Mouse (Mus musculus) embryonic facial prominence, embryonic 14.5 days (tissue): Measurements from ENCODE around the gene Hoxd8. TPM values are rescaled to one million over a fixed set of nuclear protein-coding genes. Genes with fewer than 3 reads are reported as not detected.

Experiments used
- ATAC-seq: fragments of 200-750 bp; cut with Nextera tagmentation; 2 replicates; pipeline ENCODE4 v1.8.0; 2017; ENCODE audit warnings: low read depth, moderate number of reproducible peaks, moderate TSS enrichment
- DNase-seq: peaks from one replicate; pipeline ENCODE4 v3.0.0-alpha.2; 2015; ENCODE audit warnings: low spot score
- H3K27ac ChIP-seq: fragments of 300-500 bp; sonication (generic); replicated peaks from 2 replicates; pipeline ENCODE4 v1.5.1; 2014; ENCODE audit warnings: low read depth, mild to moderate bottlenecking, low read length, moderate library complexity
- H3K27me3 ChIP-seq: fragments of 300-500 bp; sonication (generic); replicated peaks from 2 replicates; pipeline ENCODE4 v1.6.1; 2014; ENCODE audit warnings: low read length; ENCODE audit not compliant: control insufficient read depth, insufficient read depth
- H3K36me3 ChIP-seq: fragments of 300-500 bp; sonication (generic); 2 replicates; pipeline ENCODE4 v1.6.1; 2014; ENCODE audit warnings: low read length, mixed read lengths; ENCODE audit not compliant: control insufficient read depth, insufficient read depth
- H3K4me1 ChIP-seq: fragments of 300-500 bp; sonication (generic); 2 replicates; pipeline ENCODE4 v1.6.1; 2014; ENCODE audit warnings: antibody characterized with exemption, low read length; ENCODE audit not compliant: control insufficient read depth, insufficient read depth
- H3K4me2 ChIP-seq: fragments of 300-500 bp; sonication (generic); 2 replicates; pipeline ENCODE4 v1.6.1; 2014; ENCODE audit warnings: low read depth, mild to moderate bottlenecking, low read length, moderate library complexity, mixed read lengths
- H3K4me3 ChIP-seq: fragments of 300-500 bp; sonication (generic); 2 replicates; pipeline ENCODE4 v1.5.1; 2014; ENCODE audit warnings: low read depth, mild to moderate bottlenecking, low read length
- H3K9ac ChIP-seq: fragments of 300-500 bp; sonication (generic); 2 replicates; pipeline ENCODE4 v1.6.1; 2014; ENCODE audit warnings: low read depth, mild to moderate bottlenecking, low read length, moderate library complexity, mixed read lengths
- H3K9me3 ChIP-seq: fragments of 300-500 bp; sonication (generic); 2 replicates; pipeline ENCODE4 v1.6.1; 2016; ENCODE audit warnings: low read length; ENCODE audit not compliant: control insufficient read depth
- WGBS: fragments of 180-500 bp; shearing (Covaris S2); extraction: QIAGEN DNeasy Blood & Tissue Kit; methylation state at CpG from one replicate; pipeline ENCODE4 v1.1.7; 2014; 5-methylcytosine and 5-hydroxymethylcytosine counted together
- polyA plus RNA-seq: library from polyadenylated mRNA; unstranded; fragments of >200 nt; fragmentation: Nextera tagmentation; extraction: Ambion mirVana; gene quantifications from 2 replicates; pipeline ENCODE4 v1.2.1, GENCODE M21; 2014

The Hoxd8 gene
- polyA plus RNA-seq, 1 experiment from 2014 or later = 8.7 TPM

DNA sequence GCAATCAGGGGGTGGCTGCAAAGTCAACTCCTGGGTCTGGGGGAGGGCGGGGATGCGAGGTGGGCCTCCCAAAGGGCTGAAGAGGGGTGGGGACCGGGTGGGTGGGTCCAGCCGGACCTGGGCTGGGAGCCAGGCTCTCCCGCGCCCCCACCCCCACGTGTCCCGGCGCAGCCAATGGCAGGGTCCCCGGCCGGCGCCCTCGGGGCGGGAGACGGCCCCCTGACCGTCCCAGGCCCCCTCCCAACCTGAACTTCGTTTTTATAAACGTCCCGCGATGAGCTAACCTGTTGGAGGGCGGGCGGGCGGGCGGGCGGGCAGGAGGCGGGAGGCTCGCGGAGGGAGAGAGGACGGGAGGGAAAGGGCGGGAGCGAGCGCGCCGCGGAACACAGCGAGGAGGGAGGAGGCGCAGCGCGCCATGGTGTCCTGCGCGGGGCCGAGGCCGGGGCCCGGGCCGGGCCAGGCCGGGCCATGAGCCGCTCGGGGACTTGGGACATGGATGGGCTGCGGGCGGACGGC, 36.5 kb upstream of the Hoxd8 start, which contains the start of gene Hoxd13:
Gene Hoxd13 (plus strand): TSS at position 469 of the 516 bp plus-strand sequence.
- no peaks in the 10 kb centered on the region for H3K9me3 ChIP-seq
- H3K4me3 ChIP-seq = peak within 1 kb of the TSS; percentile 39
- no peaks in the 10 kb centered on the region for H3K36me3 ChIP-seq
- H3K9ac ChIP-seq = peak within 1 kb of the TSS; percentile 19; the same call in 1 of the 2 replicates
- no peak for DNase-seq
- H3K27me3 ChIP-seq = peaks cover 98% of the 10 kb centered on the region
- H3K4me1 ChIP-seq = peaks cover 3% of the 10 kb centered on the region; the same call in 1 of the 2 replicates
- 0 out of 2 replicates have a peak, but pooled peaks have one; percentile 17 for ATAC-seq
- 1% methylated on average over 10 of the region's 51 CpGs for WGBS
- no peak within 1 kb of the TSS for H3K27ac ChIP-seq
- H3K4me2 ChIP-seq = peak within 1 kb of the TSS; percentile 57

DNA sequence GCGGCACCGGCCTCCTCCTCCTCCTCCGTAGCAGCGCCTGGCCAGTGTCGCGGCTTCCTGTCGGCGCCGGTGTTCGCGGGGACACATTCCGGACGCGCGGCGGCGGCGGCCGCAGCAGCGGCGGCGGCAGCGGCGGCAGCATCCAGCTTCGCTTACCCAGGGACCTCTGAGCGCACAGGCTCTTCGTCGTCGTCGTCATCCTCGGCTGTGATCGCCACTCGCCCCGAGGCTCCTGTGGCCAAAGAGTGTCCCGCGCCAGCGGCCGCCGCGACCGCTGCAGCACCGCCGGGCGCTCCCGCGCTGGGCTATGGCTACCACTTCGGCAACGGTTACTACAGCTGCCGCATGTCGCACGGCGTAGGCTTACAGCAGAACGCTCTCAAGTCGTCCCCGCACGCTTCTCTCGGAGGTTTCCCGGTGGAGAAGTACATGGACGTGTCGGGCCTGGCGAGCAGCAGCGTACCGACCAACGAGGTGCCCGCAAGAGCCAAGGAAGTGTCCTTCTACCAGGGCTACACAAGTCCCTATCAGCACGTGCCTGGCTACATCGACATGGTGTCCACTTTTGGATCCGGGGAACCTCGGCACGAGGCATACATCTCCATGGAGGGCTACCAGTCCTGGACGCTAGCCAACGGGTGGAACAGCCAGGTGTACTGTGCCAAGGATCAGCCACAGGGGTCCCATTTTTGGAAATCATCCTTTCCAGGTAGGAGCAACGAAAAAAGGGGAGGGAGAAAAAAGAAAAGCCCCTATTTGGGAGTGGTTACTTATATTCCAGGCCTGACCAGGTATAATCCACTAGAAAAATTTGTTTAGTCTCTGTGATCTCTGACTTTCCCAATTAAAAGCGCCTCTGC, 35.8 kb upstream of the Hoxd8 start:
- Histone ChIP-seq H3K27ac (no peak overlapping the region), H3K27me3 (peaks cover 98% of the 10 kb centered on the region), H3K36me3 (no peaks in the 10 kb centered on the region), H3K4me1 (peaks cover 4% of the 10 kb centered on the region; the same call in 1 of the 2 replicates), H3K9ac (peak overlapping the region; percentile 19; the same call in 1 of the 2 replicates), H3K9me3 (no peaks in the 10 kb centered on the region), H3K4me3 (peak overlapping the region; percentile 39), H3K4me2 (peak overlapping the region; percentile 57)
- 0 out of 2 replicates have a peak, but pooled peaks have one; percentile 32 for ATAC-seq
- WGBS = 0% methylated on average over 34 of the region's 74 CpGs
- DNase-seq = no peak

DNA sequence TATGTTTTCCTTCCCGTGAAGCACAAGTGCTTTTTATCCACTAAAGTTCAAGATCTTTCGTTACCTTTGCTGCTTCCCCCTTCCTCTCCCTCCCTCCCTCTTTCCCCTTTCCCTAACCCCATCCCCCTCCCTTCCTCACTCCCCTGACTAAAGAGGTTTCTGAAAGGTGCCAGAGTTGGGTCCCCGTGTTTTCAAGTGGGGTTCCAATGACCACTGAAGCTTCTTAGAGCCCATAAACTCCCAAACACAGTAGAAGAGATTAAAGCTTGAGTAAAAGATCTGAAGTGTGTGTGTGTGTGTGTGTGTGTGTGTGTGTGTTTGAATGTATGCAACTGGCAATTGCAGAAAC, 35.2 kb upstream of the Hoxd8 start:
- Histone ChIP-seq H3K4me2 (no peak overlapping the region), H3K4me1 (peaks cover 4% of the 10 kb centered on the region; the same call in 1 of the 2 replicates), H3K9ac (no peak overlapping the region), H3K27me3 (peaks cover 98% of the 10 kb centered on the region), H3K27ac (no peak overlapping the region), H3K4me3 (no peak overlapping the region), H3K36me3 (no peaks in the 10 kb centered on the region), H3K9me3 (no peaks in the 10 kb centered on the region)
- DNase-seq (no peak), ATAC-seq (no peak)
- 2% methylated on average over 3 of the region's 3 CpGs for WGBS

DNA sequence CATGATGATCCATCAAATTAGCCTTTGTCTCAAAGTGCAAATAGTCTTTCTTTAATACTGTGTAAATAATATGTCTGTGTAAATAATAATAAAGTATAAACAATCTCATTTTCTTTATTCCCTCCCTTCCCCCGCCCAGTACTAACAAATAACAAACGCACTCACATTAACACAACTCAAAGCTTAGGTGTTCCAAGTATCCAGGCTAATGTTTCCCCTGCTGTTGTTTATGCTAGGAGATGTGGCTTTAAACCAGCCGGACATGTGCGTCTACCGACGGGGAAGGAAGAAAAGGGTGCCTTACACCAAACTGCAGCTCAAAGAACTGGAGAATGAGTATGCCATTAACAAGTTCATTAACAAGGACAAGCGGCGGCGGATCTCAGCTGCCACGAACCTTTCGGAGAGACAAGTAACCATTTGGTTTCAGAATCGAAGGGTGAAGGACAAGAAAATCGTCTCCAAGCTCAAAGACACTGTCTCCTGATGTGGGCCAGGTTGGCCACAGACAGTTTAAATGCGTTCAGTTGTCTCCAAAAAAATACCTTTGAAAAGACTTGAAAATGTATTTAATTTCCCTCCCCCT, 34.7 kb upstream of the Hoxd8 start:
- ATAC-seq (no peak), DNase-seq (no peak)
- Histone ChIP-seq H3K9ac (no peak overlapping the region), H3K4me3 (no peak overlapping the region), H3K27me3 (peaks cover 98% of the 10 kb centered on the region), H3K4me2 (no peak overlapping the region), H3K27ac (no peak overlapping the region), H3K9me3 (no peaks in the 10 kb centered on the region), H3K36me3 (no peaks in the 10 kb centered on the region), H3K4me1 (peaks cover 4% of the 10 kb centered on the region; the same call in 1 of the 2 replicates)
- under 1% methylated on average over 14 of the region's 14 CpGs for WGBS

DNA sequence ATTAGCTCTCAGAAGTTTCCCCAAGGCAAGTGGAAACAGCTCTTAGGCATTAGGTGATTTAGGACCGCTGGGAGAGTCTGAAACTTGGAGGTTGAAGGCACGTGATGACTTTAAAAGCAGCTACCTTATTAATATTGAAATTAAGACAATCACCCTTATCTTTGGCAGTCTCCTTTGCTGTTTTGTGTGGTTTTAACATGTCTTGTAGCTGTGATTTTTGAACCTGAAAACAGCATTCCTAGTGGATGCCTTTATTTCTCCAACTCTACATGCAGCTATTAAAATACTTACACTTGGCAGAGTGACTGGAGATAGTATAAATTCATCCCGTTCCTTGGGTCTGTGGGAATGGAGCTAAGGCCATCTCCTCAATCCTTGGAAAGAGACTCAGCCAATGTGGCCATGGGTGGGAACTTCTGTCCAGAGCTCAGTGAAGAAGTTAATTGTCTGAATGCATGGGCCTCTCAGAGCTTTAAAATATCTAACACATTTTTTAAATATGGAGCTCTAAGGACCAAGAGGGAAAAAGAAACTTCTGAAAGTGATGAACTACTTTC, 33.7 kb upstream of the Hoxd8 start:
- Histone ChIP-seq H3K9me3 (no peaks in the 10 kb centered on the region), H3K4me1 (peaks cover 4% of the 10 kb centered on the region; the same call in 1 of the 2 replicates), H3K4me2 (no peak overlapping the region), H3K27ac (no peak overlapping the region), H3K9ac (no peak overlapping the region), H3K27me3 (peaks cover 98% of the 10 kb centered on the region), H3K4me3 (no peak overlapping the region), H3K36me3 (no peaks in the 10 kb centered on the region)
- WGBS = under 1% methylated on average over 3 of the region's 3 CpGs
- ATAC-seq = no peak
- no peak for DNase-seq

DNA sequence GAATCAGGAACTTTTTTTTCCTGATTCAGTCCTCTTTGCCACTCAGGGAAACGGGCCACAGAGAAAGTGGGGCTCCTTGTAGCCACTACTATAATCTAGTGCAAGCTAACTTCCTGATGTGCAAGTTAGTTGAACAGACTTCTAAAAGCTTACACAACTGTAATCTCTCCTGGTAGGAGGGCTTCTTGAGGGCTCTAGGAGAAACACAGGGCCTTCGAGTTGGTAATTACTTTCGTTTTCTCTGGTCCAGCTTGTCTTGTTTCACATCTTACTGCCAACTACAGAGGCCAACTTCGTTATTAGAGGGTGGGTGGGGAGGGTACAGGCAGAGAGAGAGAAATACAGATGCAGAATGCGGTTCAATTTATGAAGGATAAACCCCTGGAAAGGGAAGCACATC, 32.6 kb upstream of the Hoxd8 start:
- Histone ChIP-seq H3K4me3 (no peak overlapping the region), H3K27me3 (peaks cover 100% of the 10 kb centered on the region), H3K9ac (no peak overlapping the region), H3K4me1 (peaks cover 4% of the 10 kb centered on the region; the same call in 1 of the 2 replicates), H3K9me3 (no peaks in the 10 kb centered on the region), H3K4me2 (no peak overlapping the region), H3K27ac (no peak overlapping the region), H3K36me3 (no peaks in the 10 kb centered on the region)
- ATAC-seq (no peak), DNase-seq (no peak)
- WGBS = 15% methylated on average over 5 of the region's 5 CpGs

DNA sequence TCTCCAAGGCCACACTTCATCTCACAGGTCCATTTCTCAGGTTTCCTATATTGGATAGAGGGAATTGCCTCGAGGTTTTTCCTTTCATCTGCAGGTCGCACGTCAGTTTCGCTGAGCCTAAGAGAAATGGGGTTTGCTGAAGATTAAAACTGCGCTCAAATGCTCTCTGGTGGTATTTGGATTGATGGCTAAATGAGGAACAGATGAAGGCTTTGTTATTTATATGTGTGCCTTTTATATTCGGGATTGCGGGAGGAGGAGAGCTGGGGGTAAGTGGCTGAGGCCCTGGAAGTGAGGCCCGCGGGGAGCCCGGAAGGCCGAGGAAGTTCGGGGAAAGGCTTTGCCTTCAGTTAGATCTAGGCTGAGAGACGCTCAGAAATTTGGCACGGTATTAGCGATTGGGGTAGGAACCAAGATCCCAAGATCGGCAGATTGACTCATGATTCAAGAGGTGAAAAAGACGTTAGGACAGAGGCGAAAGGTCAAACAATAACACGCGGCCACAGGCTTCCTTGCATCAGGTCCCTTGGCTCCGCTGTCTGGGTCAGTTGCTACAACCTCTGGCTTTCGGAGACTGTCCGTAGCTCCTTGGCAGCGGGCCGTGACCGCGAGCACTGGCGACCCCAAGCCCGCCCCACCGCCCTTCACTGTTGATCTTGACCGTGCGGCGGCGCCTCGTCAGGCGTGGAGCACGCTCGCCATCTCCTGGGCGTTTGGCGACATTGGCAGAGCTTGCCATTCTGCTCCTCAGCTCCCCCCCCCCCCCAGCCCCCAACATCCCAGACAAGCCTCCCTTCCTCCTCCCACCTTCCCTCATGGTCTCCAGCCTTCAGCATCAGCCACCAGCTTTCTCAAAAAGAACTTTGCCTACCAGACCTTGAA, 31.7 kb upstream of the Hoxd8 start:
- Histone ChIP-seq H3K9ac (no peak overlapping the region), H3K4me2 (peak overlapping the region; percentile 56), H3K9me3 (no peaks in the 10 kb centered on the region), H3K4me3 (peak overlapping the region; percentile 31), H3K36me3 (no peaks in the 10 kb centered on the region), H3K27me3 (peaks cover 100% of the 10 kb centered on the region), H3K27ac (no peak overlapping the region), H3K4me1 (peaks cover 4% of the 10 kb centered on the region; the same call in 1 of the 2 replicates)
- ATAC-seq (peak; percentile 71), DNase-seq (peak; percentile 61)
- 2% methylated on average over 40 of the region's 40 CpGs for WGBS
